Mouse (Mus musculus) urinary bladder, postnatal 4 days (tissue): ENCODE data around the gene Elf1.
"Not testable (repeated sequence)": the region's sequence is repeated elsewhere in the genome, so short reads cannot be mapped to it uniquely, and the experiment has no call there.

Source experiments
- DNase-seq, 2 experiments: peaks; one replicate each; pipeline ENCODE4 v3.0.0; 2021 to 2022; ENCODE audit warnings: low spot score in 2 of 2

Gene Elf1

GRCm38 (mm10) chr14:79521471-79522117 lies 40.6 kb downstream of the Elf1 start:
- no peak for DNase-seq

GRCm38 (mm10) chr14:79522387-79522786 lies 41.4 kb downstream of the Elf1 start:
- no peak for DNase-seq

GRCm38 (mm10) chr14:79526106-79526505 lies 45.1 kb downstream of the Elf1 start:
- DNase-seq = not testable (repeated sequence)

- peak in 1 of 2 experiments; percentile 43 for DNase-seq
Measured at GRCm38 (mm10) chr14:79527704-79528103, 46.7 kb downstream of the Elf1 start.

- DNase-seq = no peak
Measured at GRCm38 (mm10) chr14:79529581-79530554, 48.9 kb downstream of the Elf1 start.

- DNase-seq = no peak
Measured at GRCm38 (mm10) chr14:79530761-79531160, 49.8 kb downstream of the Elf1 start.

- DNase-seq = no peak
Measured at GRCm38 (mm10) chr14:79532036-79532776, 51.2 kb downstream of the Elf1 start.

- no peak for DNase-seq
Measured at GRCm38 (mm10) chr14:79533350-79533749, 52.4 kb downstream of the Elf1 start.

- no peak for DNase-seq
Measured at GRCm38 (mm10) chr14:79534206-79534605, 53.2 kb downstream of the Elf1 start.

- not testable (repeated sequence) for DNase-seq
Measured at GRCm38 (mm10) chr14:79534656-79535055, 53.7 kb downstream of the Elf1 start.

- DNase-seq = no peak
Measured at GRCm38 (mm10) chr14:79535318-79535717, 54.3 kb downstream of the Elf1 start.

- no peak for DNase-seq
Measured at GRCm38 (mm10) chr14:79536011-79536410, 55.0 kb downstream of the Elf1 start.

- DNase-seq = no peak
Measured at GRCm38 (mm10) chr14:79536837-79537236, 55.8 kb downstream of the Elf1 start.

- DNase-seq = no peak
Measured at GRCm38 (mm10) chr14:79537463-79537862, 56.5 kb downstream of the Elf1 start.

- DNase-seq = no peak
Measured at GRCm38 (mm10) chr14:79537921-79538320, 56.9 kb downstream of the Elf1 start.

GRCm38 (mm10) chr14:79541606-79542005 lies 60.6 kb downstream of the Elf1 start:
- no peak for DNase-seq

- peak in 1 of 2 experiments; percentile 24 for DNase-seq
Measured at GRCm38 (mm10) chr14:79549343-79549742, 68.3 kb downstream of the Elf1 start.

GRCm38 (mm10) chr14:79551929-79552328 lies 70.9 kb downstream of the Elf1 start:
- DNase-seq = no peak

- no peak for DNase-seq
Measured at GRCm38 (mm10) chr14:79552854-79553253, 71.9 kb downstream of the Elf1 start.

- no peak for DNase-seq
Measured at GRCm38 (mm10) chr14:79557796-79558195, 76.8 kb downstream of the Elf1 start.

GRCm38 (mm10) chr14:79562745-79563144 lies 81.8 kb downstream of the Elf1 start:
- peak in 1 of 2 experiments; percentile 33 for DNase-seq

GRCm38 (mm10) chr14:79564784-79565183 lies 83.8 kb downstream of the Elf1 start:
- no peak for DNase-seq
